Mouse (Mus musculus) granulocyte monocyte progenitor cell, adult 5-6 weeks (primary cell): ENCODE results near the gene Lrrc10. TPM values are rescaled to one million over a fixed set of nuclear protein-coding genes. Genes with fewer than 3 reads are reported as not detected.

Experiments used
- ATAC-seq: replicated peaks from 2 replicates; pipeline ENCODE4 v1.8.0; 2016; ENCODE audit warnings: mild to moderate bottlenecking, moderate TSS enrichment, inconsistent platforms; ENCODE audit not compliant: poor library complexity, severe bottlenecking
- total RNA-seq, 2 experiments: library from RNA; stranded (forward) in 1 of 2; stranded (reverse) in 1 of 2; fragments of 200-712, 200-1000 nt in 1 of 2; fragments of >200 nt in 1 of 2; fragmentation: Nextera tagmentation in 1 of 2; gene quantifications; 2 replicates each; pipeline ENCODE4 v1.2.3; 2014 to 2017

Gene Lrrc10
- total RNA-seq, 2 experiments from 2014 or later = not detected

DNA sequence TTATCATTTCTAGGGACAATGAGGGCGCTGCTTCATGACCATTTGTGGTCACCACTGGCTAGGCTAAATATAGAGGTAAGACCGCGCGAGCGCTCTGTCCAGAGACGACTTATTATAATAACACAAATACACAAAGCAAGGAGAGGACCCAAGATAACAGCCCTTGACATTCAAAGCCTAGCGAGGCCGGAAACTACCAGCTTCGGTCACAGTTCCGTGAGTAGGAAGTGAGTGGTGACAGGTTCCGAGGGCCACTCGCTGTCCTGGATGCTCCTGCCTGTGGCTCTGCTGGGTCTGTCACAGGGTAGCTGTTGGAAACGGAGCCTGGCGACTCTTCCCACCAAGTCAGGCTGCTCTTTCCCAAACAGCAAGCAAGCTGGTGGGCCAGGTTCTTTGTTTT lies 2.8 kb upstream of the Lrrc10 start:
- ATAC-seq = 0 out of 2 replicates have a peak, but pooled peaks have one; percentile 31

DNA sequence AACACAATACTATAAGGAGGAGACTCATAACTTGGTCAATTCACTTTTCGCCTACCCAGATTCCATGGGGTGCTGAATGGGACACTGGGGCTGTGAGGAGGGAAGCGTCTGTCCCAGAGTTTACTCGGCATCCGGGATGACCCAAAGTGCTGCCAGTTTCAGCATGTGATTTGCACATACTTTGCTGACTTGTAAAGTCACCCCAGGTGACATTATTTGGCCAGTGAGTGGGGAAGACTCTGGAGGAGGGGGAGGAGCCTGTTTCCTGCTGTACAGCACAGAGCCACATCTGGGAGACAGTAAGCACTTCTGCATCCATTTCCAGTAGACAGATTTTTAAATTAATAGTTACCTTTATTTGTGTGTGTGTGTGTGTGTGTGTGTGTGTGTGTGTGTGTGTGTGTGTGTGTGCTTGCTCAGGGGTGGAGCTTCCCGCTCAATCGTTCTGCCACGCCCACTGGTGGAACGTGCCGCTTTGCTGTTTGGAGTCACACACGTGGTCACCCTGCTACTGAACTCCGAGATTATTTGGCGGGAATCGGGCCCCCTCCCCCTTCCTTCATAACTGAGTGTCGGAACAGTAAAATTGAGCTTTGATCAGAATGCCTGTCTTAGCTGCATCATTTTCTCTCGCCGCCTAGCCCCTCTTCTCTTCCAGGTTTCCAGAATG lies 1.5 kb upstream of the Lrrc10 start:
- ATAC-seq = peak; percentile 60

DNA sequence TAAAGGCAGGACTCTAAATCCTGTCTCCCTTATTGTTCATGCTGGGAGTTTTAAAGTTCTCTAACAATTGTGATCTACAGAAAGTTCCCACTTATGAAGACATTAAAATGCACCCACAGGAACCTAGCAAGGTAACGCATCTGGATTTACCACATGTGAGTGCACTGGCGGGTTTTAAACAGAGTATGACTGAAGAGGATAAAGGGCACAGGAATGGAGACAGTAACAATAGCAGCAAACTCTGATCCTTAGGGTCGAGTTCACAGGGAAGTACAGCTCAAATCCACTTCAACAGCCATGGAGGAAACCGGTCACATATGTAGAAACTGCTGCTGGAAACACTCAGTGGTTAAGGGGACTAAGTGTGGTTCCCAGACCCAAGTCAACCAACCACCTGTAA lies 4.1 kb downstream of the Lrrc10 start:
- no peak for ATAC-seq

DNA sequence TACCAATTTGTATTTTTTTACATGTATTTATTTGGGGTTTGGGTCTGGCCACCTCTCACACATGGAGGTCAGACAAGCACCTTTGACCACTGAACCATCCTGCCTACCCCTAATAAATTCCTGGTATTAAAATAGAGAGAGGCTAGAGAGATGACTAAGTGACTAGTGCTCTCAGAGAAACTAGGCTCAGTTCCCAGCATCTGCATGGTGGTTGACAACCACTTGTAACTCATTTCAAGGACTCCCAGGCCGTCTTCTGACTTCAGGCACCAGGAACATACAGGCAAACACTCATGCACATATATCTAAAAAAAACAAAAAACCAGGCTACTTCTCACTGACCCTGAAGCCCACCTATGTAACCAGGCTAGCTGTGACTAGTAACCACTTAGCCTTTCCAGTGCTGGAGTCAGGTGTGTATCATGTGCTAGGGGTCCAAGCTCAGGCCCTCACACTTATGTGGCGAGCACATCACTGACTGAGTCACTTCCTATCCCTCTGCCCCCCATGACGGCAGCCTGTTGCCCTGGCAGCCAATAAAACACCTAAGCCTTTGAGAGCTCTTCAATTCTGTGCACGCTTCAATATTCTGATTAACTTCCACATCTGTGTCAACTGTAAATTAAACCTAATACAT lies 4.9 kb downstream of the Lrrc10 start:
- ATAC-seq = no peak

DNA sequence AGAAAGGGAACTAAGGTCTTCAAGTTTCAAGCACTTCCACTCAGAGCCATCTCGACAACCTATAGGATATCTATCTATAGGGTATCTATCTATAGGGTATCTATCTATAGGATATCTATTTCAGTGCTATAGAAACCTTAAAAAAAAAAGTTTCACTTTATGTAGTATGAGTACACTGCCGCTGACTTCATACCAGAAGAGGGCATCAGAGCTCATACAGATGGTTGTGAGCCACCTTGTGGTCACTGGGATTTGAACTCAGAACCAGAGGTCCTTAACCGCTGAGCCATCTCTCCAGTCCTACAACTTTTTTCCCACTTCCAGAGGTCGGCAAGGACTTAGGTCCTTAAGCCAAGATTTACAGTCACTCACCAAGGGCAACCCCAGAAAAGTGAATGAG lies 10.5 kb downstream of the Lrrc10 start:
- ATAC-seq = no peak

DNA sequence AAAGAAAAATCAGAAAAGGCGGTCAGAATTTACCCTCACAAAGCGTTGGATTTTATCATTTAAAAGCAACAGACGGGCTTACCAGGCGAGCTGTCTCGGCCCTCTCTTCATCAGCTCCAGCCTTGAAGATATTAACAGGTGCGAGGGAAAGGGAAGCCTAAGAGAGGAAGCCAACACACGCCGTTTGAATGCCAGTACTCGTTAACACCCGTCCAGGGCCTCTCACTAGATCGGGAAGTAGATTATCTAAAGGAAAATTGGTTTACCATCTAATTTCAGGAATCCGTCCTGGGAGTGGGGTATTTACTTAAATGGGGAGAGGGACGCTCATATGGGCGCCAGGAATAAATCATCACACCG lies 17.7 kb downstream of the Lrrc10 start:
- ATAC-seq = peak; percentile 17

DNA sequence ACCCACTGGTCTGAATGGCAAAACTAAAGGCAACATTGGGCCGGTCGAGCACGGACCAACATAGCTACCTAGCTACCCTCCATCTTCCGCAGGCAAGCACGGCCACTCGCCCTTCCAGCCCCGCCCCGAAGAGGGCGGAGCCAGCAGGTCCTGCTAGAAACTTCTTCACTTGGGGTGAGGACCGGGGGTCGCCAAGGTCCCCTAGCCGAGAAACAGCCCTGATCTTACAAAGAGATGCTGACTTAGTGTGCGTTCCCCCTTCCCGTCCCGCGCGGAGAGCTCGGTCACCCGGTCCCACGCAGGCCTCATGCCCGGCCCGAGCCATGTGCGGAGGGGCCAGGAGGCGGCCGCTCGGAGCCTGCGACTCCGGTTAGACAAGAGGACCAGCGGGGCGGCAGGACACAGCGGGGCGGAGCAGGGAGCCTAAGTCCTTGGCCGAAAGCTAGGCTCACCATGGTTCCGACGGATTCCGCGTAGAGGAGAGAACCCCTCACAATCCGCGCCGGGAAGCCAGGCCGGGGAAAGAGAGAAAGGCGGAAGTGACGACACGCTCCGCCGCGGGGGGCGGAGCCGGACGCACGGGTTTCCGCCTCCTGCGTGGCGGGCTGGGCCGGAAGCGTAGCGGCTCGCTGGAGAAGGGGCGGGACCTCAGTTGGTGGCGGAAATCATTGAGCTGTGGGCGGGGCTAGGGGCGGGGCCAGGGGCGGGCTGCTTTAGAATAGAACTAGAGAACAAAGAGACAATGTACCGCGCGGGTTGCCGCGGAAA lies 18.3 kb downstream of the Lrrc10 start, which contains the start of gene Cct2:
Cct2 (minus strand) TSS at position 561 of the 768 bp plus-strand sequence.
- ATAC-seq = peak; percentile 91

DNA sequence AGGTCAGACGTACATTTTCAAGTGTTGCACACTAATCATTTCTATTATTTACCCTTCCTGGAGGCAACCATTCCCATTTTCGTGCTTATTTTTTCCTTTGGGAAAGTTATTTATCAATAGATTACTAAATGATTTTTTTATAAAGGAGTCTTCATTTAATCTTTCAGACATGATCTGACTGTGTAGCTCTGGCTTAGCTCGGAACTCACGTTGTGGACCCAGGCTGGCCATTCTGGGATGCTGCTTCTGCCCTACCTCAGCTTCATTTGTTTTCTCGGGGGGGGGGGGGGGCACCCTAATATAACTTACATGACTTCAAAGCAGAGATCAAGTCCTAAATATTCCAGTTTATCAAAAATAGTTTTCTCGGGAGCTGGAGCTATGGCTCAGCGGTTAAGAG lies 18.9 kb downstream of the Lrrc10 start:
- ATAC-seq = no peak

DNA sequence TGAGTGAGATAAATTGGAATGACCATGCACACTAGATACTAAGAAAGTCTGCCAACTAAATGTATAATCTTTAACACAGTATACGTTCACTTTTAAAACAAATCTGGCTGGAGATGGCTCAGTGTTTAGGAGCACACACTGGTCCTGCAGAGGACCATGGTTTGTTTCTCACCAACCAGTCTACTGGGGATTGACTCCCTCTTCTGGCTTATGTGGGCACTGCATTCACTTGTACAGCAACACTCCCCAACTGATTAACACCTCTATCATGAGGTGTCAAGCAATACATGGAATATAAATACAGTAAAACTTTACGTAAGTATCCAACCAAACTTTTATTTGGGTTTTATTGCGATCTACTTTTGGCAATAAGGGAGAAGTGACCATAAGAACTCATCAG lies 24.0 kb downstream of the Lrrc10 start:
- ATAC-seq = no peak

DNA sequence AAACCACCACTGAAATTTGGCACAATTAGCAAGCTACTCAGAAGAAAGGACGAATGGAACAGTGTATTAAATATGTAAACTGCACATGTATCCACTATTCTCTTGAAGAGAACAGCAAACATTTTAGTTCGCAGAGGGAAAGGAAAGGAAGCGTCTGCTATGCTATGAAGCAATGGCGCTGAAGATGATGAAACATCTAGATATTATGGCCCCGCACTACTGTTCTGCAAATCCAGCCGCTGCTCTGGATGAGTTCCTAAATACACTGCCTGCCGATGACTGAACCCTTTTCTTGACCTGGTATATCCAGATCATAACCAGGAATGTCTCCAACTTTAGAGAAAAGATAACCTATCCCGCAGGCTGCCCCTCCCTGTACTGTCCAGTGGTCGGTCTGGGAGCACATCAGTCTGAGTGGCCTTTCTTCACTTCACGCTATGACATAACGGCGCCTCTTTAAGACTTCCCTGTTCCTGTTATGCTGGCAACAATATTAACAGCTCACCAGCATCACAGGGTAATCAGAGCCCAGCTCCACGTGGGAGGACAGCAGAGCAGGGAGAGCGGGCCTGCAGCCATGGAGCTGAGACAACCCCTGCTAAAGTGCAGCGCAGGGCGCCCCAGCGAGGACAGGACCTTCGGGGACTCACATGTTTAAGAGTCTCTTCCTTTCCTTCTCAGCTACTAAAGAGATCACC lies 27.2 kb downstream of the Lrrc10 start:
- ATAC-seq = peak; percentile 89

DNA sequence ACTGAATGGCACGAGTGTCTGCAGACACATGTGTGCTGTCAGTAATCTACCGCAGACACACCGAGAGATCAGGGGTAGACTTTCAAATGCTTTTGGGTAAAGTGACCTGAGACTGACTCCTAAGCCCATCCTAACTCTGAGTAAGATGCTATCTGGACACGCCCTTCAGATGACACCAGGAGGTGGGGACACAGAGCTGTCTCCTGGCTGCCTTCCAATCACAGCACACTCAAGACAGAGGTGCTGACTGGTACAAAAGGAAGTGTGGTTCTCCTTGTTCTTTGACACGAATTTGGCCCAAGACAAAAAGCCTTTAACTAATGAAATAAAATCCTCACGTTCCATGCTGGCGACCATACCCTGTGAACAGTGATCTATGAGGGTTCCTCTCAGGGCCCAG lies 28.0 kb downstream of the Lrrc10 start:
- ATAC-seq = no peak

DNA sequence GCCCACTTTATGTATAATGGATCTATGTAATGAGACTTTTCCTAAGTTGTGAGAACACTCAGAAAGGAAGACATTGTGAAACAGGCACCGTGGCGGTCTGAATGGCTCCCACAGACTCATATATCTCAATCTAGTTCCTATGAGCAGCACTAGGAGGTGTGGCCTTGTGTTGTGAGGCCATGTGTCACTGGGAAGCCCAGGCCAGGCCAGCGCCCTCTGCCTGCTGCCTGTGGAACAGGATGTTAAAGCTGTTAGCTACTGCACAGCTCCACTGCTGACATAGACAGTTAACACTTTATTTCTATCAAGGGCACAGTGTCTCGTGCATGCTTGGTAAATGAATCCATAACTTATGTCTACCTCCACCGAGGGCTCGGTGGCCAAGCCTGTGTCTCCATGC lies 33.1 kb downstream of the Lrrc10 start:
- ATAC-seq = peak; percentile 99

DNA sequence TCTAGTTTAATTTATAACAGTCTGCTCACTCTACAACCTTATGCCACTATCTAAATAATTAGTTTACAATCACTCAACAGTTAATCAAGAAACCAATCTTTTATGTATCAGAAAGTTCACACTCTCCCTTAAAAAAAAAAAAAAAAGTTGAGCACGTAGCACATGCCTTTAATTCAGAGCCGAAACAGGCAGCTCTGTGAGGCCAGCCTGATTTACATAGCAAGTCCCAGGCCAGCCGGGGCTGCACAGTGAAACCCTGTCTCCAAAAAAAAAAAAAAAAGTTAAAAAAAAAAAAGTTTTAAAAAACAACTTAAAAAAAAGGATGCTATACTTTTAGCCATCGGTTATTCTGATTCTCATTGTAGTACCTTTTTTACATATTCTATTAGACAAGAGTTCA lies 36.2 kb downstream of the Lrrc10 start:
- ATAC-seq = no peak

DNA sequence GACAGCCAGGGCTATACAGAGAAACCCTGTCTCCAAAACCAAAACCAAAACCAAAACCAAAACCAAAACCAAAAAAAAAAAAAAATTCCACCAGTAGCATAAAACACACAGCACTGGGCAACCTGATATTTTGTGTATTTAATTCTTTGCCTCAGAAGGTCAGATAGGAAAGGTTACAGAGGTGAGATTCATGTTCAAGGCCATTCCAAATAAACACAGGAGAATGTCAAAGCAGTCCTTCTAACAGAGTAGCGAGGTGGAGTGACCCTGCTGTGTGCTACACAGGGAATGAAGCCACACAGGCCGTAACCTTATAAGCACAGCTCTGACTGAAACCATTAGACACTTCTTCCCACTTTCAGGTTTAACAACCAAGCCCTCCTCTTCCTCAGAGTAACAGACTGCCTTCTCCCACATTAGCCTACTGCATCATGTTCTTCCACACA lies 36.8 kb downstream of the Lrrc10 start:
- ATAC-seq = no peak

DNA sequence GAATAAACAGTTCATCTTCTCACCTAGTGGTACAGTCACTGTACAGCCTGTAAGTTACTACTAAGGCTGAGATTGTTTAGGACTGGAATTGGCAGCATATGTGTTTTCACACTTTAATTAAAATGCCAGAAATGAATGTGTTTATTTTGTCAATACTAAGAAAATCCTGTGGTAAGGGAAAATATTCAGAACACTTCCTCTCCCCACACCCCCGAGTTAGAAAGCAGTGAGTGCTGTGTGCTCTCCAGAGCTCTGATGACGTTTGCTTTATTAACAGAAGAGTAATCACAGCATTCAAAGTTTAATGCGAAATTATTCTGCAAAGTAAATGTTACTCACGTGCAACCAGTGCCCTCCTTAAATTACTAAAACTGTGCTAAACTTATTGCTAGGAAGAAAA lies 44.5 kb downstream of the Lrrc10 start:
- ATAC-seq = no peak

DNA sequence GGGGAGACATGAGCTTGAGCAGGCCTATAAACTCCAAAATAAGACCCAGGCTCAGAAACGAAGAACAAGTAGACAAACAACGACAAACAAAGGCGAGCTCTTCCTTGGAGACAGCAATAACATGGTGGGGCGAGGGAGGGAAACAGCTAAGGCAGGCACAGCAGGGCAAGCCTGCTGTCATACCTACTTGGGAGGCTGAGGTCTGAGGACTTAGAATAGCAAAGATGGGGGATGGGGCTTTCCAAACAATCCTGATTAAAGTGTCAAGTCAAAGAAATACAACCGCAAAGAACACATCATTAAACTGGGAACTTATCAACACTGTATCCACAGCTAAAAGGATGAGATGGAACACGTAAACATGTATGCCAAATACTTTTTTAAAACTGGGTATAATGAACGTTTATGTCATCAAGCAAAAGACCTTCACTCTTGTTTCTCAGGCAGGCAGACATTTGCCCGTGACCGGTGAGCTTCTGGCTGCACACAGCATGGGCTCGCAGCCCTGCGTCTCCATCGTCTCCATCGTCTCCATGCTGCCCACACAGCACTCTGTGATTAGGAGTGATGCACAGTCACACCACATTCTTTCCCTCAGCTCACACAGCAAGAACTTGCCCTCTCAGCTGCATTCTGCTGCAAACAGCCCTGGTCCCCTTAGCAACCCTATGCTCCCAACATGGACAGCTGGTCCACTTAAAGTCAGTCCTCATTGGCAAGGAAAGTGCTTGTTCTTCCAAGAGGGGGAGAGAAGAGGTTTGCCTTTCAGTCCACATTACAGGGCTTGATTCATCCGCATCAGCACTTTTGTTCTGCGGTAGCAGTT lies 49.6 kb downstream of the Lrrc10 start:
- no peak for ATAC-seq

DNA sequence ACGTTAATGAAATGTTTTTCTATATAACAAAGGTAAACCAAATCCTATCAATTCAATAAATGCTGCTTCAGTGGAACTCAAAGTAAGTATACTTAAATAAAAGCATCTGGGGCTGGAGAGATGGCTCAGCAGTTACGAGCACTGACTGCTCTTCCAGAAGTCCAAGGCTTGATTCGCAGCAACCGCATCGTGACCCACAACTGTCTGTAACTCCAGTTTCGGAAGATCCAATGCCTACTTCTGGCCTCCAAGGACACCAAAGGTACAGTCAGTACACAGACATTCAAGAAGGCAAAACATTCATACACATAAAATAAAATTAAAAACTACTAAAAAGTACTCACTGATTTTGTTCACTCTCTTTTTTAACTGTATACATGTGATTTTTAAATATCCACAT lies 51.0 kb downstream of the Lrrc10 start:
- ATAC-seq = no peak
